Mouse (Mus musculus) heart, postnatal 4 days (tissue): ENCODE results near the gene Olfr548-ps1. TPM values are rescaled to one million over a fixed set of nuclear protein-coding genes. Genes with fewer than 3 reads are reported as not detected.
A peak's percentile ranks its signal among the peaks of the same experiment; 100 is the strongest.
"Not testable (repeated sequence)": the region's sequence is repeated elsewhere in the genome, so short reads cannot be mapped to it uniquely, and the experiment has no call there.

Source experiments
- DNase-seq: peaks from one replicate; pipeline ENCODE4 v3.0.0; 2021
- total RNA-seq, 2 experiments: library from RNA; stranded (reverse); gene quantifications; 2 replicates each; pipeline ENCODE4 v1.2.3; 2021

The Olfr548-ps1 gene
- not detected for total RNA-seq

DNA sequence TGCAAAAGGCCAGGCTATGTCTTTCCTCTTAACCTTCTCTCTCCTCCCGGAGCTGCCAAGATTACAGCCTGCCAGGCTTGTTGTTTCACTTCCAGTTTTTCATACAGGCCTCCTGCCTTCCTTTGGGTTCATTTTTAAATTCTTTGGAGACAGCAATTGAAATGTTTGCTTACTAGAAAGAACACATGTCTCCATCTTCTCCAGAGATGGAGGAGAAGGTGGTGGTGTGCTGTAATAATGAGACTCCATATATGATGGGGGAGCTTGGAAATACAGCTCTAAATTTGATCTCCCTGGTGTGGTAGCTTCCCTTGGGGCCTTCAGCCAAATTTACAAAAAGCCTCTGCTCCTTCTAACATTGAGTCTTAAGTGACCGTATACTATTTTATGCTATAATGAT lies at the start of gene Olfr548-ps1:
Gene Olfr548-ps1 (plus strand): TSS at position 301 of the 400 bp plus-strand sequence.
- no peak for DNase-seq

DNA sequence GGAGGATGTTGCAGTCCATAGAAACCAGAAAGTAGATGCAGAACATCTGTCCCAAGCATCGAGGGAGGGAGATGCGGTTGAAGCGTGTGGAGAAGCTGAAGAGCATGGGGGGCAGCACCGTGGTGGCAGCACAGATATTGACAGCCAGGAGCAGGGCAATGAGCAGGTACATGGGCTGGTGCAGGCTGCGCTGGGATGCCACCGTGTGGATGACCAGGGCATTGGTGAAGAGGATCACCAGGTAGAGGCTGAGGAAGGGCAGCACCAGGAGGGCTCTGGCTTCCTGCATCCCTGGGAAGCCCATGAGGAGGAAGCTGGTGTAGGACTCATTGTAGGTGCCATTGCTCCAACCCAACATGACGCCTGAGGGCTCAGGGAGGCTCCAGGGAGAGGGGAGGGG lies 46.3 kb upstream of the Olfr548-ps1 start:
- not testable (repeated sequence) for DNase-seq

DNA sequence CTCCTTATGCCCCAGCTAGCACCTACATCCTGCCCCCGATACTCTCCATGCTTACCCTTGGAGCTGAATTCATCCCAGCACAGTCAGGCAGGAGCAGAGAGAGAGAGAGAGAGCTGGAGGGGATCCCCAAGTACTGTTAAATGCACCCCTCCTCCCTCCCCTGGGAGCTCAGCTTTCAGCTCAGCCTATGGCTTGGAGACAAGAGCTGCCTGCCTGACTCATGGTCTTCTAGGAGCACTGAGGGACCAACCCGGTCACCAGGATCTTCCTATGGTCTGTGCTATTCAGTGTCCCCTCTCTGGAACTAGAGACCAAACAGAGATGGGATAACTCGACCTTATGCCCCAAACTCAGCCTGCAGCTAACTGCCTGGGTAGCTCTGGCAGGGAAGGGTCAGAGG lies 41.2 kb upstream of the Olfr548-ps1 start, which contains the start of gene Olfr545:
Gene Olfr545 (minus strand): TSS at position 101 of the 400 bp plus-strand sequence.
- DNase-seq, result no peak

DNA sequence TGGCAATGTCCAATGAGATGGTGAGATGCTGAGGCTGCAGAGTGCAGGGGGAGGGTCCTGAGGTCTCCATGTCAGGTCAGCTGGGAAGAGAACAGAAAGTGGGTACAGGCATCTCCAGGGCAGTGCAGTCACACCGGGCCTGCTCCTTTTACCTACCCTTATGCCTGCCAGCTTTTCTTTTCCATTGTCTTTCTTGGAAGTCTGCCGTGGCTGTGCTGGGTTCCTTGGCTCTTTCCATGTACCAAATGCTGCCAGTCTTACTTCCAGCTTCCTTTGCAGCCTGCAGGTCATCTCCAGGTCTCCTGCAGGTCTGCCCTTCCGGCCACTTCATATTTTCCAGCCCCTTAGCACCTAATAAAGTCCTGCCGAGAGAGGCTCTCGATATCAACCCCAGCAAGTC lies 38.7 kb upstream of the Olfr548-ps1 start:
- no peak for DNase-seq

DNA sequence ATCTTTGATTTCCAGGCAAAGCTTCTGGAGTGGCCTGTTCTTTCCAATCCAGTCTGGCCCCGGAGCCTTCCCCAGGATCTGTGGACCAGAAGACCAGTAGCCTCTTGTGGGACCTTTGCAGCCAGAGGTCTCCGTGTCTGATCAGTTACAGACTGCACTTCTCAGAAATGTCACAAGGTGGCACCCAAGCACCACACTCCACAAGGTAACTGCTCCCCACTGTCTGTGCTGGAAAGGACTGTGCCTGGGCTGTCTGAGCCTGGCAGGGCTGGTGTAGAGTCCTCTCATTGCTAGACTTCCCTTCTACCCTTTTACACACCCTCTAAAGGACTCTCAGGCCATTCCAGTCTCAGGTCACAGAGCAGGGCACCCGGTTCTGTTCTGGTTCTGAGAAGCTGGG lies 33.8 kb upstream of the Olfr548-ps1 start:
- peak; percentile 80 for DNase-seq

DNA sequence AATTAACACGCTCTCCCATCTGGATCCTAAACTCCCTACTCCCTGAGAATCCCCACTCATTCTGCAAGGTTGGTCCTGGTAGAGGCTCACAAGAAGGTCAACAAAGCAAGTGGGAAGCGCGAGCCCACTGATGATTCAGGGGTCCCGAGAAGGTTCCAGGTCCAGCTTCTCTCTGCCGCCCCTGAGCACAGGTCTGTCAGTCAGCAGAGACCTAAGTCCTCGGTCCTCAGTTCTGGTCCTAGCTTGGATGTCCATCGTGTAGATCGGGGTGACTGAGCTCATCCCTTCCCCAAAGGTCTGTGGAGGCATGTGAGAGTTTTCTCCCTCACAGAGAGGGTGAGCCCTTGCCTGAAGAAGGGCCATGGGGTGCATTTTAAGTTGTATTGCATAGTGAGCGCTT lies 32.6 kb upstream of the Olfr548-ps1 start:
- DNase-seq, result no peak

DNA sequence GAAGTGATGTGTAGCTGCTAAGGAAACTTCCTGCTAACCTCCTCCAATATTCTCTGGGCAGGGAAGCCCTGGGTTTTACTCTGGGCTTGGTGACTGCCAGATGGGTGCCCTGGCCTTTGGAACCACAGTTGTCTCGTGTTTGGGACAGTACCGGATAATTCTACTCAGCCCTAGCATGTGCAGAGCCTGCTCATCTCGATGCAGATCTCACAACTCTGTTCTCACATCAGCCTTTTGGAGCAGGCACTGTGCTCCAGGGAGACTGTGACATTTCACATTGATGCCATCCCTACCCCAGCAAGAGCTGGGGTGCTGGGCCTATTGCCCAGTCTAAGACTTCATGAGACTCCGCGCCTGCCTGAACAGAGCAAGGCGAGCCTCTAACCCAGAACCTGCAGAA lies 32.0 kb upstream of the Olfr548-ps1 start:
- DNase-seq, result no peak

DNA sequence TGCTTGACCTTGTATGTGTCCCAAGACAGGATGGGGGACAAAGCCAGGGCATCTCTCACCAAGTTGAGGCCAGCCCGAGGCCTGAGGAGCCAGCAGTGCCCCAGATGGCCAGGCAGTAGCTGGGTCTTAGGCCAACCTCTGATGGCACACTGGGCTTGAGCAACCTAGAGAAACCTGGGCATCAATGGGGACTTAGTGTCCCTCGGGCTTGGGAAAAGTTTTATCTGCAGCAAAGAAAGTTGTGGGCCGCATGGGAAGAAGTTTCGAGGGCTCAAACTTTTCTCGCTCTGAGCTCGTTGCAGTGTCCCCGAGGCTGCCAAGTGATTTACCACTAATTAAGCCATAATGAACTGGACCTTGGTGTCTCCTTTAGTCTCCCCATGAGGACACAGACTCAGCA lies 31.0 kb upstream of the Olfr548-ps1 start:
- DNase-seq, result no peak

DNA sequence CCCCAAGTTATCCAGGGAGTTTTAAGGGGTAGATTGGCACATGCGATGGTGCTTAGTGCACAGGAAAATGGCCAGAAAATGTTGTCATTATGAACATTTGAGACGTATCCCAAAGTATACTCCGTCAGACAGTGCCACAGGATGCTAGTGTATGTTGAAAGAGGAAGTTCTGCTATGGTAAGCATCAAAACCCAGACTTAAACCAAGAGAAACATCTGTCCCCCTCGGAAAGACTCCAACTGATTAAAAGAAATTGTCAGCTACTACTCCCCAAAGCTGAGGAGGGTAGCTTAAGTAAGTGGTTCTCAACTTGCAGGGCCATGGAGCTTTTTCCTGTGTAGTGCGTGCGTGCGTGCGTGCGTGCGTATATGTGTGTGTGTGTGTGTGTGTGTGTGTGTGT lies 28.8 kb upstream of the Olfr548-ps1 start:
- no peak for DNase-seq

DNA sequence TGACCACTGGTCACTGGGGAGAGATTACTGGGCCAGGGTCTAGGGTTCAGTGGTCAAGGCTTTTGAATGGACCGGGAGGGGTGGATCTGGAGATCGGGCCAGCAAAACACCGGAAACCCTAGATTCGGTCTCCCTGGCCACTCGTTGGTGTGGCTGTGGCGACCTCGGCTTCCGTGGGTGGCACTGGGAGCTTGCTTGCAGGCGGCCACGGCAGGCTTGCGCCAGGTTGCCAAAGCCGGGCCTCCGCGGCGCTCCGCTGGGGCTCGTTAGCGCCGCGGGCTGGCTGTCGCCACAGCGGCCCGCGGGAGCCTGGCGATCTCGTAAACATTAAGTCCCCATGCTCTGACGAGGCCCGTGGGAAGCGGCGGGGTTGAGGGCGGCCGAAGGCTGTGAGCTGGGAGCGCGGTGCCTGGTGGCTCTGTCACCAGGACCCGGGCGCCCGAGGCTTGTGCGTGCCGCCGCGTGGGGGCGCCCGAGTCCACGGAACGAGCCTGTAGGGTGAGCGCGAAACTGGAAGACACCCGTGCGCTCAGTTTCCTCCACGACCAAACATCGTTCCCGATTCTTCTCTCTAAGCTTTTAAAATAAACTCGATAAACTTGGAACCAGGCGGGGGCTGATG lies 27.8 kb upstream of the Olfr548-ps1 start:
- DNase-seq, result peak; percentile 92

DNA sequence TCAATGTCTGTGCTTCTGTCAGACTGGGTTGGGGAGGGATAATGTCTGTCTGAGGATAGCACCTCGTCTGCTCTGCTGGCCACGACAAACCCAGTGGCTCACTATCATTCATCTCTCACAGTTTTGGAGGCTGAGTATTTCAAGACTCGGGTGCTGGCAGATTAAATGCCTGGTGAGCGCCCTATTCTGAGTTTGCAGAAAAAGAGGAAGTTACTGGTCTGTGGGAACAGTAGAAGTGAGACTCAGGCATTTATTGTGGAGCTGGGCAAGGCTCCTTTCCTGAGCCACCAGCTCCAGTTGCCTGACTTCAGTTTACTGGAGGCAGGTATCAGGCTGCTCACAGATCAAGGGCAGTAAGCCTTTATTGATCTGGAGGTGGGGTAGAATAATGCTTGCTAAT lies 26.6 kb upstream of the Olfr548-ps1 start:
- no peak for DNase-seq

DNA sequence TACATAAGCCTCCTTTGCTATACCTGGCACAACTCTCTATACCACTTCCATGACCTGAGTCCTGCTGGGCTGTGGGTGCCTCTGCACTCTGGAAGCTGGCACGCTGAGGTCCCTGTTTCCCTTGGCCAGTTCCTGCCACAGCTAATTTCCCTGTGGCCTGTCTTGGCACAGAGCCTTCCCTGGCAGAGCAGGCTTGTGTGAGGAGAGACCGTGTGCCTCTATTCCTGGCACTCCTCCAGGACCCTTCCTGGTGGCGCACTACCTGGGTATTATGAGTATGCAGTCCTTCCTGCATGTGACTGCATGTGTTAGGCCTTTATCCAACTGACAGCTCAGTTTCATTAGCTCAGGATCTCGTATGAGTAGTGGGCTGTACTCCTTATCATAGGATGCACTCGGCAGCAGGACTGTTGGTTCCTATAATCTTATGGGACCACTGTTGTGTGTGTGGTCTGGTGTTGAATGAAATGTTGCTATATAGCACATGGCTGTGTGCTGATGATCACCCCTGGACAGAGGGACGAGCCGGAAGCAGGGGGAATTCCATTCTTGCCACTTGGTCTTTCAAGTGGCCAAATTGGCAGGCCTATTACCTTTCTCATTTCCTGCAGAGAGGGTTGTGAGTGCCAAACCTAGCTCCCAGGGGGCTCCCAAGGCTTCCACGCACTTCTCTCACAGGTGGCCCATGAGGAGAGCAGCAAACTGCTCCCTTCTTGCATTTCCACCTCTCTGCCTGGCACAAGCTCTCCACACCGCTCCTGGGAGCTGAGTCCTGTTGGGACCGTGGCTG lies 24.2 kb upstream of the Olfr548-ps1 start:
- DNase-seq, result peak; percentile 53

DNA sequence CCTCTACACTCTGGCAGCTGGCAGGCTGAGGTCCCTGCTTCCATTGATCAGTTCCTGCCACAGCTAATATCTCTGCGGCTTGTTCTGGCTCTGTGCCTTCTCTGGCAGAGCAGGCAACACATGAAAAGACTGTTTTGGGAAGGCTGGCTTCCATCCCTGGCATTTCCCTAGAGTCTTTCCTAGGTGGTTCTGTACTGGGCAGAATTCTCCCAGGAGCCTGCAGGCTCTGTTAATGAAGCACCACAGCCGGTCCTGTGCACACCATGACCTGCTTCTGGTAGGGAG lies 23.7 kb upstream of the Olfr548-ps1 start:
- DNase-seq, result no peak

DNA sequence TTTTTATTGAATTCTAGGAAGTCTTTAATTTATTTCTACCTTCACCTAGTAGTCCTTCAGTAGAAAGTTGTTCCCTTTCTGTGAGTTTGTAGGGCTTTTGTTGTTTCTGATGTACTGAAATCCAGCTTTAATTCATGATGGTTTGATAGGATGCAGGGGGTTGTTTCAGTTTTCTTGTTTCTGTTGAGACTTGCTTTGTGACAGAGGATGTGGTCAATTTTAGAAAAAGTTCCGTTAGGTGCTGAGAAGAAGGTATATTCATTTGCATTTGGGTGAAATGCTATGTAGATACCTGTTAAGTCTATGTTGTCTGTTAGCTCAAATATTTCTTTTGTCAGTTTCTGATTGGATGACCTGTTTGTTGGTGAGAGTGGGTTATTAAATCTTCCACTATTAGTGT lies 11.6 kb upstream of the Olfr548-ps1 start:
- DNase-seq, result no peak

DNA sequence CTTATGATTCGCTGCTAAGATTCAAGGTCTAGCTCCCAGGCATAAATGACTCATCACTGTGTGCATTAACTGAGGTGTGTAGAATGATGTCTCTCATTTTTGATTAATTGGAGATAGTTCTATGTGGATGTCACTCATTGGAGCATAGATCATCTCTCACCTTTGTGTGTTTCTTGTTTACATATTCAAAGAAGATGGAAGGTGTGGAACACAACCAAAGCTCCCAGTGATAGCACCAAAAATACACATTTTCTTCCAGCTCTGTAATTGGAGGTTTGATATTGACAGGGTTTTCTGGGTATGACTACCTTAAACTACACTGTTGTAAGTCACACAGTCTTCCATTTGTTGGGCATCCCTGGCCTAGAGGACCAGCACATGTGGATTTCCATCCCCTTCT lies 6.2 kb upstream of the Olfr548-ps1 start, which contains the start of gene Olfr547:
Gene Olfr547 (plus strand): TSS at position 301 of the 400 bp plus-strand sequence.
- DNase-seq, result no peak

DNA sequence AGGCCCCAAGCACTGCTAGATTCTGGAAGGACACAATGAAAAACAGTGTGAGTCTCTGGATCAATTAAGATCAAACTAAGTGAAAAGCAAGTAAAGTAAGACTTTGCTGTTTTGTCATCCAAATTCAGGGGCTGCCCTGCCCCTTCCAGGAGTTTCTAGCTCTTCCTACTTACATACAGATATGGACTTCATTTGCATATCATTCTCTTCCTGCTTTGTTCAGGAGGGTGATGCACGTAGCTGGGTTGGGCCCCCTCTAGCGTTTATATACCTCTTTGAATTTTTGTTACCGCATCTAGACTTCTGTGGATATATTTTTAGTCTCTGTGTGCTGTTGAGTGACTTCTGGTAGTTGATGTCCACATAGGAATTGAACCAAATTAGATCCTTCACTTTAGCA lies 555 bp downstream of the Olfr548-ps1 start:
- no peak for DNase-seq

DNA sequence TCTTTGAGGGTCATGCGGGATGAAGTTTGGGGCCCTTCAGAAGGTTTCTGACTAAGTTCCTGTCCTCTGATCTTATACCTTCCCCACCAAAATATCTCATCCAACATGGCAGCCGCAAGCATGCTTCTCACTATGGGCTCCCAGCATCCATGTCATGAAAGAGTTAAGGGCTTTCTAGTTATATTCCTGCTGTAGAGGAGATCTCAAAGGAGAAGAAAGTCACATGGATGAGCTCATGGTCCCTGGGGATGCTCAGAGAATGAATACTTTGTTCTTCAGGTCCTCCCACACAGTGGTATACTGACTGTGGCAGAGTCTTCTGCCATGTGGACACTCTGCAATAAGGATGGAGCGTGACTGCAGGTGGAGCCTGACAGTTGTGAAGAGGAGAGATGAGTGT lies 8.9 kb downstream of the Olfr548-ps1 start, which contains the start of gene Olfr549:
Gene Olfr549 (plus strand): TSS at position 301 of the 400 bp plus-strand sequence.
- no peak for DNase-seq

DNA sequence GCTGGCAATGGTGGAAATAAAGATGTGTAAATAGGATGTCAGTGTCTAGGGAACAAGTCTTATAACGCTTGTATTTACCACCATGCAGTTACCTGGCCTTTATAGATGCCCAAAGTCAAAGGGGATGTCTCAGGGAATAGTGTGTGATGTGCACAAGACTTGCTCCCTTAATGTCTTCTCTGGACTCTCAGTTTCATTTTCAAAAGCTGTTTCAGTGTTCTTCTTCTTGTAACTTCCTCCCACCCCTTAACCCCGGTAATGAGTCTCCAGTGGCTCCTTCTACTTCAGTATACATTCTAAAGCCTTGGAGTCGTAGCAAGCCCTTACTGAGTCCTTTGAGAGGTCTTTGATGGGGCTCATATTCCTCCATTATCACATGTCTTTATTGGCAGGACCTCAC lies 12.6 kb downstream of the Olfr548-ps1 start:
- no peak for DNase-seq

DNA sequence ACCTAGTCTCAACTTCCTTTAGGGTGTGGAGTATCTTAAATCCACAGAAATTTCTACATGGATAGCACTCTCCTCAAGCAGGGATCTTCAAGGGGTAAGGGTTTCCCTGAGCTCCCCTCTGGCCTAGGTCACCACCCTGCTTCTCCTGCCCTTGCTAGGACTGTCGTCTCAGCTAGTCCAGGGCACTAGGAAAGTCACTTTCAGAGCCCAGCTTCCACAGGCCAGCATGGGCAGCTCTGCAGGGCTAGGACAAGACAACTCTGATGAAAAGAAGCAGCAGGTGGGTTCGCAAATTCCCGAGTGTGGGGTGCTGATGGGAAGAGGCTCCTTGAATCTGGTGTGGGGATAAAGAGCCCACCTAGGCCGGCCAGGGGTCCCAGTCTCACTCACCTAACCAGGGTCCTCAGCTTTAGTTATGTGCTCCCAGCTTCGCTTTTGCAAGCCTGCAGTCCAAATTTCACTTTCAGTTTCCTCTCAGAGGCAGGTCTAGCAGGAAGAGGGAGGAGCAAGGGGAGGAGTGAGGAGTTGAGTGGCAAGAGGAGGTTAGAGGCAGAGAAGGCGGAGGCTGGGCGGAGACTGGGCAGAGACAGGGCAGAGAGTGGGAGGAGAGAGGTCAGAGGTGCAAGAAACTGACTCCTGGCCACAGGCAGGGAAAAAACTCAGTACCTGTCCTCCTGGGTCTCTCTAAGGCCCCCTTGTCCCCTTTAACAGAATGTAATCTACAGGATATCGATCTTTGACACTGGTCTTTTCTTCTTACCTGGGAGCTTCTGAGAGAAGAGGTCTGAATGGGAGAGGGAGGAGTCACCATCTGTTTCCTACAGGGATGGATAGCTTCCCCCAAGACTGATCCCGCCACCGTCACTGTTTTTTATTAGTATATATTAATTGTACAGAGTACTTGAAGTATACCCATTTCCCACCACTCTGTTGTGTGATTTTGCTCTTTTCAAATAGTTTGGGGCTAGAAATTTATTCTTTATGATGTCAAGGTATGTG lies 24.6 kb downstream of the Olfr548-ps1 start, which contains the start of gene Trim21:
Gene Trim21 (minus strand): TSS at position 488 of the 999 bp plus-strand sequence.
- peak; percentile 84 for DNase-seq

DNA sequence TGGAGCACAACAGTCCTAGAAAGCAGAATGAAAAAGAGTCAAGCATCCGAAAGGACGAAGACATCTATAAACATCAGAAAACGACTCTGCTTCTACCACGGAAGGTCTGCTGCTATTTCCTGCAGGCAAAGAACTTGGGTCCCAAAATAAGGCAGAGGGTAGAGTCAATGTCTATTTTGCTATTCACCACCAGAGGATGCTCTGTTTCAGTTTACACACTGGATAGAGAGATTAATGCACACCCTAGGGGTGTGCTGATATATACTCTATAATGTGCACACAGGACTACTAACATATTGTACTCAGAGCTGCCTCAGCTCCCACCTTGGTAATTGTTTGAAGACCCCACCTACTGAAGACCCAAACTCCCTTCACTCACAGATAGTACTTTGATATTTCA lies 25.5 kb downstream of the Olfr548-ps1 start:
- no peak for DNase-seq

DNA sequence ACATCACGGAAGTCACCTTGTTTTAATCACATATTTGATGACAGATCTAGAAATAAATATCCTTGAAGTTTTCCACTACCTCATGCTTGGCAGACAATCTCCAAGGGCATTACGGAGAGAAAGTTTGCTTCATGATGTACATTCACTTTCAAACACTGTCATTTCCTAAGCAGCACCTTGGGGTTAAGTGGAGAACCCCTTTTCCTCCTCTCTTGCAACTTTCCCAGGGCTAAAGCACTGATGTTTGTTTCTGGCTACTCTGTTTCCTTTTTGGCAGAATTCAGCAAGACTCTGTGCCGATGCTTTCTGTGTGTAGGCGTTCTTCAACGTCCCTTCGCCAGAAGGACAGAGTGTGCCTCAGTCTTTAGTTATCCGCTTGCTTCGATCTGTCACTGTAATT lies 30.4 kb downstream of the Olfr548-ps1 start, which contains the start of gene Olfr550:
Gene Olfr550 (plus strand): TSS at position 301 of the 400 bp plus-strand sequence.
- DNase-seq, result no peak

DNA sequence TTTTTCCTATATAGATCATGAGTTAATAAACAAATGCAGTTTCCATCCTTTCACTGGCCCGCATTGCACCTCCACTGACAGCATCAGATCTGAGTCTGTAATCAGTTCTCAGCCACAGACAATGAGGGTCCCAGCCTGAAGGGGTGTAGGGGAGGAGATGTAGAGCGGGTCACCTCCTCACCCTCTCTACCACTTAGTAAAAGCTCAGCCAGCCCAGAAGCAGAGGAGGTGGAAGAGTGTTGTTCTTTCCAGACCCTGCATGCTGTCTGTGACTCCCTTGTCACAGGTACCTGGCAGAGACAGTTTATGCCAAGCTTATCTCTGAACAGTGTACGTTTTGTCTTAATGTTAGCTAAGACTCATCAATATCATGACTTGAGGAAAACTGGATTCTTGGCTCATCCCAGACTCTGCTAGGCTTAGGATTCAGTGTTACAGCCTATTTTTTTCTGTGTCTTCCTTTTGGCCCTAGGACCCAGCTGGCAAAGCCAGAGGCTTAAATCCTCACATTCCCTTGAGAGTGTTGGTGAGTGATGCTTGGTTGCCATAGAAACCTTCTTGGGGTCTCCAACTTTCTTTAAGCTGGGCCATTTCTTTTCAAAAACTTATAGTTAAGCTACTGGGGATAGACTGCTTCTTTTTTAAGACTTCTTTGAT lies 32.6 kb downstream of the Olfr548-ps1 start:
- no peak for DNase-seq
